Mouse (Mus musculus) hindbrain, embryonic 13.5 days (tissue): ENCODE results near the gene Rbpj. TPM values are rescaled to one million over a fixed set of nuclear protein-coding genes. Genes with fewer than 3 reads are reported as not detected.

Source experiments
- ATAC-seq: fragments of 200-750 bp; cut with Nextera tagmentation; 2 replicates; pipeline ENCODE4 v1.8.0; 2017; ENCODE audit warnings: moderate TSS enrichment; ENCODE audit not compliant: low FRiP score
- H3K27ac ChIP-seq: fragments of 300-500 bp; sonication (generic); 2 replicates; pipeline ENCODE4 v1.5.1; 2015; ENCODE audit warnings: inconsistent platforms, mild to moderate bottlenecking, moderate library complexity
- H3K27me3 ChIP-seq: fragments of 300-500 bp; sonication (generic); 2 replicates; pipeline ENCODE4 v1.6.1; 2015; ENCODE audit warnings: mild to moderate bottlenecking, inconsistent platforms
- H3K36me3 ChIP-seq: fragments of 300-500 bp; sonication (generic); 2 replicates; pipeline ENCODE4 v1.6.1; 2015; ENCODE audit warnings: mild to moderate bottlenecking, inconsistent platforms
- H3K4me1 ChIP-seq: fragments of 300-500 bp; sonication (generic); replicated peaks from 2 replicates; pipeline ENCODE4 v1.6.1; 2015; ENCODE audit warnings: inconsistent platforms
- H3K4me2 ChIP-seq: fragments of 300-500 bp; sonication (generic); 2 replicates; pipeline ENCODE4 v1.6.1; 2015; ENCODE audit warnings: inconsistent platforms, mild to moderate bottlenecking, moderate library complexity
- H3K4me3 ChIP-seq: fragments of 300-500 bp; sonication (generic); 2 replicates; pipeline ENCODE4 v1.5.1; 2015; ENCODE audit warnings: mild to moderate bottlenecking, inconsistent platforms
- H3K9ac ChIP-seq: fragments of 300-500 bp; sonication (generic); 2 replicates; pipeline ENCODE4 v1.6.1; 2015; ENCODE audit warnings: mild to moderate bottlenecking, inconsistent platforms
- H3K9me3 ChIP-seq: fragments of 300-500 bp; sonication (generic); 2 replicates; pipeline ENCODE4 v1.6.1; 2016; ENCODE audit warnings: inconsistent platforms
- WGBS: fragments of 180-500 bp; shearing (Covaris S2); methylation state at CpG from one replicate; pipeline ENCODE4 v1.1.7; 2015; 5-methylcytosine and 5-hydroxymethylcytosine counted together
- polyA plus RNA-seq: library from polyadenylated mRNA; unstranded; fragments of >200 nt; fragmentation: Nextera tagmentation; extraction: Ambion mirVana; gene quantifications from 2 replicates; pipeline ENCODE4 v1.2.1, GENCODE M21; 2015

Rbpj gene
- polyA plus RNA-seq, 1 experiment from 2014 or later = 38.1 TPM

DNA sequence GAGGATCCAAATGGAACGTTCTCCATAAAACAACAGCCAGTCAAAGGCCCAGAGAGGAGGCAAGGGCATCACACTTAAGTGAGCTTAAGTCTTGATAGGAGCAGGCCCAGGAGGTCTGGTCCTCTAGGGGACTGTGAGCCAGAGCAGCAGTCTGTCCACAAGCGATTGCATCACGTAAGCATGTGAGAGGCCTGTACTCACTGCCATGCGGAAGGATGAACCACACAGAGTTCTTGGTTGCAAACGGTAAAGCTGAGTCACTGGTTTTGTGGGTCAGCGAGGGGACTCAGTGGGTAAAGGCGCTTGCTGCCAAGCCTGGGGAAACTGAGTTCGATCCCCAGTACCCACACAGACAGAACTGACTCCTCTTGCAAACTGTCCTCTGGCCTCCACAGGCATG is 14.1 kb upstream of the Rbpj start:
- H3K4me2 ChIP-seq = no peak overlapping the region
- no peaks in the 10 kb centered on the region for H3K9me3 ChIP-seq
- no peak overlapping the region for H3K4me3 ChIP-seq
- no peak overlapping the region for H3K27ac ChIP-seq
- no peak overlapping the region for H3K9ac ChIP-seq
- 93% methylated on average over 8 of the region's 8 CpGs for whole genome bisulfite sequencing
- H3K27me3 ChIP-seq = no peaks in the 10 kb centered on the region
- no peaks in the 10 kb centered on the region for H3K4me1 ChIP-seq
- H3K36me3 ChIP-seq = no peaks in the 10 kb centered on the region
- no peak for ATAC-seq

GRCm38 (mm10) chr5:53452920-53453319 is 13.0 kb upstream of the Rbpj start:
- no peaks in the 10 kb centered on the region for H3K4me1 ChIP-seq
- H3K27ac ChIP-seq = no peak overlapping the region
- no peak overlapping the region for H3K4me3 ChIP-seq
- H3K9me3 ChIP-seq = no peaks in the 10 kb centered on the region
- no peak overlapping the region for H3K9ac ChIP-seq
- WGBS = 49% methylated on average over 3 of the region's 3 CpGs
- H3K36me3 ChIP-seq = no peaks in the 10 kb centered on the region
- no peak for ATAC-seq
- no peak overlapping the region for H3K4me2 ChIP-seq
- H3K27me3 ChIP-seq = no peaks in the 10 kb centered on the region

GRCm38 (mm10) chr5:53454706-53455105 is 11.2 kb upstream of the Rbpj start:
- H3K9ac ChIP-seq = no peak overlapping the region
- H3K36me3 ChIP-seq = no peaks in the 10 kb centered on the region
- H3K27ac ChIP-seq = no peak overlapping the region
- H3K27me3 ChIP-seq = no peaks in the 10 kb centered on the region
- no peaks in the 10 kb centered on the region for H3K4me1 ChIP-seq
- ATAC-seq = no peak
- 88% methylated on average over 9 of the region's 9 CpGs for WGBS
- H3K4me3 ChIP-seq = no peak overlapping the region
- no peak overlapping the region for H3K4me2 ChIP-seq
- no peaks in the 10 kb centered on the region for H3K9me3 ChIP-seq

- WGBS = 95% methylated on average over 5 of the region's 5 CpGs
- H3K27ac ChIP-seq = no peak overlapping the region
- no peaks in the 10 kb centered on the region for H3K9me3 ChIP-seq
- H3K9ac ChIP-seq = no peak overlapping the region
- no peak overlapping the region for H3K4me3 ChIP-seq
- no peaks in the 10 kb centered on the region for H3K36me3 ChIP-seq
- no peak overlapping the region for H3K4me2 ChIP-seq
- H3K27me3 ChIP-seq = no peaks in the 10 kb centered on the region
- ATAC-seq = no peak
- H3K4me1 ChIP-seq = no peaks in the 10 kb centered on the region
These were observed 10.5 kb upstream of the Rbpj start for GRCm38 (mm10) chr5:53455459-53455858.

GRCm38 (mm10) chr5:53460196-53460595 is 5.8 kb upstream of the Rbpj start:
- Histone ChIP-seq H3K9ac (no peak overlapping the region), H3K4me1 (no peaks in the 10 kb centered on the region), H3K27ac (no peak overlapping the region), H3K9me3 (no peaks in the 10 kb centered on the region), H3K4me3 (no peak overlapping the region), H3K4me2 (no peak overlapping the region), H3K27me3 (no peaks in the 10 kb centered on the region), H3K36me3 (no peaks in the 10 kb centered on the region)
- no peak for ATAC-seq
- 79% methylated on average over 5 of the region's 5 CpGs for WGBS

DNA sequence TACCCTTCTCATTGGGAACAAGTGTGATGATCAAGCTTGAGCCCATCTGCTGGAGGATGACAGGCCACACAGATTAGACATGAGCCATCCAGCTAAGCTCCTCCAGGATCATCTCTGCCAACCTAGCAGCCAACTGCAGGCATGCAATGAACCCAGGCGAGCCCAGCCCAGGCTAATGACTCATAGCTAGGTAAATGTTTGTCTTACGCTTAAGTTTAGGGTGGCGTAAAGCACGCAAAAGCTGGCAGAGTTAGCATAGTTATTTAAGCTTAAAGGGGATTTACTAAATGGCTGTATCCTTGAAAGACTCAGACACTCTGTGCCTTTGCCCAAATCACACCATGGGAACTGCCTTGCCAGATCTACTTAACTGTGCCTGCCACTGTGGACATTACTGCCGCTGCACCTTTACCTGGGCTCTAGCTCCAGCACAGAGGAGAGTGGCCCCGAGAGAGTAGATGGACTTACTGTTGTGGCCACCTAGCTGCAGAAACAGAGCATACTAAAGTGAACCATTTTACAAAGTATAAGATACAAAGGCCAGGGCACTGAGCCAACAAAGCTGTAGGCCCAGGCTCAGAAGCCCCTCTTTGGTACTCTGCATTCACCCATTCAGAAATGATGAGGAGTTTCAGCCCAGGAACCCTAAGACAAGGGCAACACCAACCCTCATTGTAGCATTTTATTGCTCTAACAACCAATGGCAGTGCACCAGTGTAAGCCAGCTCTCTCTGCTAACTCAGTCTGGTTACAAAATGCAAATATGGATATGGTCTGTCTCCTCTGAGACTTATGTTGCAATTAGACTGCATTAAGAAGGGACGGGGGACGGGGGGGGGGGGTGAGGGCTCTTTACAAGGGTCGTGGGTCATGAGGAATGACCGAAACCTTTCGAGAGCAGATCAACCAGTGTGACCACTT is 2.6 kb upstream of the Rbpj start:
- ATAC-seq = no peak
- Histone ChIP-seq H3K27me3 (no peaks in the 10 kb centered on the region), H3K36me3 (no peaks in the 10 kb centered on the region), H3K9me3 (no peaks in the 10 kb centered on the region), H3K27ac (no peak overlapping the region), H3K4me1 (no peaks in the 10 kb centered on the region), H3K4me2 (no peak overlapping the region), H3K4me3 (no peak overlapping the region), H3K9ac (no peak overlapping the region)
- WGBS = 86% methylated on average over 11 of the region's 11 CpGs

DNA sequence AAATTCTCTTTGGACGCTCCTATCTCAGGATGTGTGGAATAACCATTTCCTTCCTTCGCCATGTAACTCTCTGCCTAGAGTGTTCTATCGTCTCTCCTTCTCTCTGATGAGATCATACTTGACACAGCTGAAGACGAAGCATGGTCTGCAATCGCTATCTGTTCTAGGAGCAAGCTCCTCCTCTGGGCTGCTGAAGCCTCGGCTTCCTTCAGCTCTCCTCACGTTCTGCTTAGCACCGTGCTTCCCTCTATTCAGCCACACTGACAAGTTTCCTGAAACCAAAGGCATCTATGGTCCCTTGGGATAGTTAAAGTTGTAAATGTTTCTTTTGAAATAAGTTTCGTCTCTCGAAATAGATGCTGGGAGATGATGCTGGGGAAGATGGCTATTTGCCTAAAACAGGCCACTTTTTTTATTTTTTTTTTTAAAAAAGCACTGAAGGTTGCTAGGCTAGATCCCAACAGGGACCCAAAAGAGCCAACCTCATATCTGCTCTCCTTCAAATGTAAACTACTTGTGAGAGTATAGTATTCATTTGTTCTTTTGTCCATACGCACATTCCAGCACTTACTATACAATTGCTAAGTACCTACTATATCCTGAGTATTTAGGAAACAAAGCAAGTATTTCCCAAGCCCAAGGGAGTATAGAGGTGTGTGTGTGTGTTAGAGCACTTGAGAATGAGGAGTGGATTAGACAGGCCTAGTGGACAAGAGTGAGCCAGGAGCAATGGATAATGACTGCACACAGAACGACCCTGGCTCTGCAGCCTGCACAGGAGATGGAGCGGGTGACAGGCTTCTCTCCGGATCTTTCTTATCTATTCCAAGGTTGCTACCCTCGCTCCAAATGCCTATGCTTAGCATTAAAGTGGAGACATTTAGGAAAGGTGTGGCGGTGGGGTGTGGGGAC is 726 bp downstream of the Rbpj start:
- H3K4me1 ChIP-seq = peaks cover 13% of the 10 kb centered on the region; the same call in 1 of the 2 replicates
- WGBS = 82% methylated on average over 16 of the region's 16 CpGs
- no peaks in the 10 kb centered on the region for H3K36me3 ChIP-seq
- no peak; the same call in 1 of the 2 replicates for ATAC-seq
- H3K27ac ChIP-seq = no peak overlapping the region
- H3K9ac ChIP-seq = no peak overlapping the region
- H3K4me3 ChIP-seq = no peak overlapping the region
- H3K4me2 ChIP-seq = no peak overlapping the region
- 0 out of 2 replicates have a peak, but pooled peaks cover 4% of the 10 kb centered on the region for H3K27me3 ChIP-seq
- no peaks in the 10 kb centered on the region for H3K9me3 ChIP-seq

DNA sequence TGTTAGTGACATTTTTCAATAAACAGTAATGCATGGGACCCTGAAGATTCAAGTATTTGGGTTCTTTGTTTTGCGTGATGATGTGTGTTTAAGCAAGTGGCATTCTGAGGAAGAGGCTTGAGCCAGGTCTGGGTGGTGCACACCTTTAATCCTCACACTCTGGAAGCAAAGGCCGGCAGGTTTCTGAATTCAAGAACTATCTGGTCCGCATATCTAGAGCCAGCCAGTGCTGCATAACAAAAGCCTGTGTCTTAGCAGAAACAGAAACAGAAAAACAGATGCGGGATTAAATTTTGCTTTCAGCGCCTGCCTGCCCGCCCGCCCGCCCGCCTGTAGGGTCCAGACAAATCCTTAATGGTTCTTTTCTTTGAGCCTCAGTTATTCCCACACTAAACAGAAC is 1.6 kb downstream of the Rbpj start:
- 80% methylated on average over 9 of the region's 9 CpGs for WGBS
- H3K4me3 ChIP-seq = no peak overlapping the region
- H3K27me3 ChIP-seq = 0 out of 2 replicates have a peak, but pooled peaks cover 4% of the 10 kb centered on the region
- no peak overlapping the region for H3K4me2 ChIP-seq
- H3K4me1 ChIP-seq = peaks cover 13% of the 10 kb centered on the region; the same call in 1 of the 2 replicates
- H3K9me3 ChIP-seq = no peaks in the 10 kb centered on the region
- H3K9ac ChIP-seq = no peak overlapping the region
- no peaks in the 10 kb centered on the region for H3K36me3 ChIP-seq
- H3K27ac ChIP-seq = no peak overlapping the region
- no peak for ATAC-seq

DNA sequence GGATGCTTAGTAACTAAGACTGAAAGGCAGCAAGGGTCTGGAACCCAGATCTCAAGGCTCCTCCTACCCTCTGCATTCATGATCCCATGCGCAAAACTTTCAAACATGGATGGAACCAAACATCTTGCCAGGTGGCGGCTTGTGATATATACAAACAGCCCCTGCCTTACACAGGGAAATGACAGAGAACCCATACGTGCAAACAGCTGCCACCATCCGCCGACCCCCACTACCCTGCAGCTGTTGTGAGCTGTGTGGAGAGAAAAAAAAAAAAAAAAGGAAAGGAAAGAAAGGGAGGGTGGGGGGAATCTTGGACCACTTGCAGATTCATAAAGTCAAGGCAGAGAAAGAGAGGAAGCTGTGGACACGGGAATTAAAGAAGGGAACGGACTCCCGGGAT is 2.4 kb downstream of the Rbpj start:
- WGBS = 61% methylated on average over 8 of the region's 8 CpGs
- Histone ChIP-seq H3K9ac (no peak overlapping the region), H3K4me1 (peaks cover 13% of the 10 kb centered on the region; the same call in 1 of the 2 replicates), H3K4me3 (no peak overlapping the region), H3K27ac (no peak overlapping the region), H3K4me2 (no peak overlapping the region), H3K9me3 (no peaks in the 10 kb centered on the region), H3K36me3 (no peaks in the 10 kb centered on the region), H3K27me3 (0 out of 2 replicates have a peak, but pooled peaks cover 4% of the 10 kb centered on the region)
- ATAC-seq = no peak

- no peak overlapping the region for H3K4me3 ChIP-seq
- no peak overlapping the region for H3K4me2 ChIP-seq
- no peak overlapping the region for H3K27ac ChIP-seq
- no peak overlapping the region for H3K9ac ChIP-seq
- no peaks in the 10 kb centered on the region for H3K36me3 ChIP-seq
- WGBS = 82% methylated on average over 6 of the region's 6 CpGs
- ATAC-seq = no peak
- H3K9me3 ChIP-seq = no peaks in the 10 kb centered on the region
- peaks cover 13% of the 10 kb centered on the region; the same call in 1 of the 2 replicates for H3K4me1 ChIP-seq
- 0 out of 2 replicates have a peak, but pooled peaks cover 4% of the 10 kb centered on the region for H3K27me3 ChIP-seq
These were observed 3.3 kb downstream of the Rbpj start for GRCm38 (mm10) chr5:53469098-53469776.

- Histone ChIP-seq H3K4me2 (no peak overlapping the region), H3K27me3 (0 out of 2 replicates have a peak, but pooled peaks cover 4% of the 10 kb centered on the region), H3K36me3 (no peaks in the 10 kb centered on the region), H3K27ac (no peak overlapping the region), H3K4me1 (peaks cover 13% of the 10 kb centered on the region; the same call in 1 of the 2 replicates), H3K9me3 (no peaks in the 10 kb centered on the region), H3K4me3 (no peak overlapping the region), H3K9ac (no peak overlapping the region)
- 63% methylated on average over 9 of the region's 9 CpGs for WGBS
- ATAC-seq = no peak
These were observed 3.8 kb downstream of the Rbpj start for GRCm38 (mm10) chr5:53469777-53470131.
